Mouse (Mus musculus) stomach, postnatal 0 days (tissue): ENCODE measurements around the gene Gadd45gip1.

ENCODE experiments used
- CTCF ChIP-seq: IDR thresholded peaks from 2 replicates; pipeline ENCODE4 v1.5.1; 2016; ENCODE audit warnings: antibody characterized with exemption, low read depth, mild to moderate bottlenecking, moderate library complexity
- EP300 ChIP-seq: optimal IDR thresholded peaks from 2 replicates; pipeline ENCODE3; 2016; ENCODE audit warnings: antibody characterized with exemption

DNA sequence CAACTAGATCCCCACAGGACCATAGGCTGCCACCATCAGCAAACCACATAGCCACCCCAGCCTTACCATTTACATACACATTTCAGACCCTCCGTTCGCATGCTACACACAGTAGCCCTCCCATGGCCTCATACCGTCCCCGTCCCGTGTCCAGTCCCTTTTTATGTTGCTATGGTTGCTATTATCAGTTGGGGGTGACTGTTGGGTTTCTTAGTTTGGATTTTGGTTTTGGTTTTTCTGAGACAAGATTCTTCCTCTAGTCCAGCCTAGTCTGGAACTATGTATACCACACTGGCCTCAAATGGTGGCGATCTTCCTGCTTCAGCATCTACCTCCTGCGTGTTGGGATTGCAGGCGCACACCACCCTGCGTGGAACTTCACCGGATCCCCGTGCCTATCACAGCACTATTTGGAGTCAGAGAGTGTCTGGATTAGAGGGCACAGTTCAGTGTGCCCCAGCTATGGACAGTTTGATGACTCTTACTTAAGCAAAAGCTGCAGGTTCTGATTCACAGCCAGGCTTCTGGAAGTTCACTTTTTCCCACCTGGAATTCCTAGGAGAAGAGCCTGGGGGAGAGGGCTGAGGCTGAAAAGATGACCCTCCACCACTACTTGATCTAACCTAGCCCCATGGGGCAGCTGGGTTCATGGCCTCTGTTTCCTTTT is 44.4 kb upstream of the Gadd45gip1 start:
- no peak for TF ChIP-seq CTCF
- TF ChIP-seq EP300: no peak
